Mouse (Mus musculus): ENCODE data around the gene Gar1.

The Gar1 gene

DNA sequence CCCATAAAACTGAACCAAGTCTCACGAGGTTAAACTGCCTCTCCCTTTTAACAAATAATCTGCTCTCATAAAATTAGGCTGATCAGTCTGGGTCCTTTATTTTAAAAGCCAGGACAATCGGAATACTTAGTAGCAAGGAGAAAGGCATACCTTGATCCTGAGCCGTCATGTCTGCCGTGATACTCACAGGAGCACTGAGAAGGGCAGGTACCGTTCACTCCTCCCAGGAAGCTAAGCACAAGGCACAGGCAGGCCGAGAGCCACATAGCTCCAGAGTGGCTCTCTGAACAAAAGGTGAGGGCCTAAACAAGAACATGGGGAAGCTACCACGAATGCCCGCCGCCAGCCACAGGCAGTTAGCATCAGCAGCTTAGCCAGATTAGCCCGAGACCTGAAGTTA lies 27.4 kb downstream of the Gar1 start, which contains the start of gene Lrit3:
Gene Lrit3, minus strand, starts transcription at position 266 of the 400 bp plus-strand sequence.
- DNase-seq (ENCODE audit: low read depth), result no peak

DNA sequence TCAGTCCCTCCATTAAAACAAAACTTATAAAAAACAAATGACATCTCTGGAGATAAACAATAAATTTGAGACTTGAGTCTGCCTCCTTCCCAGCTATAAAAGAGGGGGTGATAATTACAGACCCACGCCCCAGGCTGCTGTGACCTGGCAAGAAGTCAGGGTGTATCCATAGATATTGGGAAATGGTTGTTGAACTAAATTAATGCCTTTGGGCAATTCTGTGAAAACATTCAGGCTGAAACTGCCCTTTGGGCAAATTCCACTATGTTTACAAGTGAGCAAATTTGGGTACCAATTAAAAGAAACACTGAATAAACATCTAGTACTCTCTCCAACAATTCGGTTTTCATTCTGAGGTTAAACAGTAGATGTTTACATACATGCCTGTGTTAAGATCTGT lies 32.2 kb downstream of the Gar1 start:
- DNase-seq (ENCODE audit: low read depth), result no peak

DNA sequence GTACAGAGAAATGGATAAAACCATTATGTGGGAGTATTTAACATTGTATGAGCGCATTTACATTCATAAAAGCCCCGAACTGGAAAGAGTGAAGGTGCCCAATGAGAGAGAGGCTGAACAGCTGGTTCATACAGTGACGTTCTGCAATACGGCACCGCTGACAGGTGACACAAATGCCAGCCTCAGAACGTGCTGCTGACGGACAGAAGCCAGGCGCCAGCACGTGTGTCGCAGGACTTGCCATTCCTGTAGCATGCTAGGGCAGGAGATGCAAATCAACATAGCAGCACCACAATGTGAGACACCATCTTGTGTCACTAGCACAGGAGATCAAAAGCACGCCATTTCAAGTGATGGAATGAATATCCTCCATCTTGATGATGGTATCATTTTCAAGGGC lies 32.6 kb downstream of the Gar1 start:
- DNase-seq (ENCODE audit: low read depth), result no peak

DNA sequence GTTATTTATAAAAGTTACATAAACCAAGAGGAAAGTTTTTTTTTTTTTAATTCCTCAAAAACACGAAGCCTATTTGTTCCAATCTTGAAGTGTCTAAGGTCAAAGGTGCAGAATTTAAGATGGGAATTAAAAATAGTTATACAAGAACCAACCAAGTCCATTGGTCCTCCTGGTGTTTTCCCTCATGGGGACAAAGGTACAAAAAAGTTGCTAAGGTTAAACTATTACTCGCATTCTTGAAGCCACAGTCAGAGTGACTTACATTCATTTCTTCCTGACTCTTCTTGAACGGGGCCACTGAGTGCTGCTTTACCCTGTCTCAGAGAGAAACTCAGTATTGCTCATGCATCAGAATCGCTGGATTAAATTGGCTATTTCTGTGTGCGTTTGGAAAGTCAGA lies 33.9 kb downstream of the Gar1 start:
- no peak for DNase-seq (ENCODE audit: low read depth)

DNA sequence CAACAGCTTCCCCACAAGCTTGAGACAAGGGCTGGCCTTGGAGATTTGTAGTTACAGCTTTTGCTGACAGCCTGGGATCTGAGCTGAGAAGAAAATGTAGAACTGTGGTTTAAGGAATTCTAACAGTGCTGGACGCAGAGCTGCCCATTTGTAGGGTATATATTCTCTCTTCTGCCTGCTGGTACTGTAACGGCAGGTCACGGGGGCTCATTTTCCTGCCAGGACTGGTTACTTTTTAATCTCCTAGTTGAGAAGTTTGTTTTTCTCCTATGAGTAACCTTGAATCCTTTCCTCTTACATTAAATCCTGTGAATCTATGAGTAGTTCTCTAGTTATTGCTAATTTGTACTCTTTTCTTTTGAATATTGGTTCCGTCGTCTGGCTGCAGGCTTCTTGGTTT lies 37.4 kb downstream of the Gar1 start:
- no peak for DNase-seq (ENCODE audit: low read depth)

DNA sequence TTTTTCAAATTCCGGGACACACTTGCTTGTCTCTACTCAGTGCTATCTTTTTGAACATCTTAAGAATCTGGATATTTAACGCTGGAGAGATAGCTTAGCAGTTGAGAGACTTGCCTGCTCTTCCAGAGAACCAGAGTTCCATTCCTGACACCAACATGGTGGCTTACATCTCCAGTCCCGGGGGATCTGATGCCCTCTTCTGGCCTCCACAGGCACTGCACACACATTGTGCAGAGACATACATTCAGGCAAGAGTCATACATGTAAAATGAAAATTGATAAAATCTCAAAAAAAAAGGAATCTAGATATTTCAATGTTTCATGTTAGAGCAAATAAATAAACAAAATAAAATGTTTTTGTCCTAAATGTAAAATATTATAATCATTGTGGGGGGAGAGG lies 48.5 kb downstream of the Gar1 start:
- no peak for DNase-seq (ENCODE audit: low read depth)

DNA sequence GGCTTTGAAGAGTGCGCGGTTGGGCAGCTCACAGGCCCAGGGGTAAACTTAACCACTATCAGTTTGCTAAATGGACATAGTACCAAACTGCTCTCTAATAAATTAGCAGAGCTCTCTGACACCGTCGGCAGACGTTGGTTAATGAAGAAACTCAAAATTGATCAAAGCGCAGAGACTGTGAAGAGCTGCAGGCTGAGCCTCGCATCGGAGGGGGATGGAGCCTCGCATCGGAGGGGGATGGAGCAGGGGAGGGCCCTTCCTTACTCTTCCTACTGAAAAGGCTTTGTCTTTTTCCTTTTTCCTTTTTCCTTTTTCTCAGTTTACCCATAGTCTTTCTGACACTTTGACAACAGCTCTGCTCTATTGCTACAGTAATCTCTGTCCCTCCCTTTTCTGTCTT lies 49.8 kb downstream of the Gar1 start:
- DNase-seq (ENCODE audit: low read depth), result no peak

All from NIH3T3 (cell line).